Mouse (Mus musculus) forebrain, embryonic 13.5 days (tissue): ENCODE results near the gene Psmb3. TPM values are rescaled to one million over a fixed set of nuclear protein-coding genes. Genes with fewer than 3 reads are reported as not detected.
A peak's percentile ranks its signal among the peaks of the same experiment; 100 is the strongest.

Experiments used
- ATAC-seq: fragments of 200-750 bp; cut with Nextera tagmentation; 2 replicates; pipeline ENCODE4 v1.8.0; 2017
- H3K27ac ChIP-seq: fragments of 300-500 bp; sonication (generic); 2 replicates; pipeline ENCODE4 v1.5.1; 2015; ENCODE audit warnings: inconsistent platforms, mild to moderate bottlenecking, moderate library complexity
- H3K27me3 ChIP-seq: fragments of 300-500 bp; sonication (generic); 2 replicates; pipeline ENCODE4 v1.6.1; 2015; ENCODE audit warnings: mild to moderate bottlenecking, inconsistent platforms
- H3K36me3 ChIP-seq: fragments of 300-500 bp; sonication (generic); 2 replicates; pipeline ENCODE4 v1.6.1; 2015; ENCODE audit warnings: mild to moderate bottlenecking, inconsistent platforms; ENCODE audit not compliant: poor library complexity, severe bottlenecking
- H3K4me1 ChIP-seq: fragments of 300-500 bp; sonication (generic); 2 replicates; pipeline ENCODE4 v1.6.1; 2015; ENCODE audit warnings: inconsistent platforms
- H3K4me2 ChIP-seq: fragments of 300-500 bp; sonication (generic); 2 replicates; pipeline ENCODE4 v1.6.1; 2015; ENCODE audit warnings: inconsistent platforms, mild to moderate bottlenecking, moderate library complexity
- H3K4me3 ChIP-seq: fragments of 300-500 bp; sonication (generic); 2 replicates; pipeline ENCODE4 v1.5.1; 2015; ENCODE audit warnings: mild to moderate bottlenecking, inconsistent platforms
- H3K9ac ChIP-seq: fragments of 300-500 bp; sonication (generic); 2 replicates; pipeline ENCODE4 v1.6.1; 2015; ENCODE audit warnings: mild to moderate bottlenecking, inconsistent platforms
- H3K9me3 ChIP-seq: fragments of 300-500 bp; sonication (generic); replicated peaks from 2 replicates; pipeline ENCODE4 v1.6.1; 2016; ENCODE audit warnings: inconsistent platforms
- WGBS: fragments of 180-500 bp; shearing (Covaris S2); methylation state at CpG from one replicate; pipeline ENCODE4 v1.1.7; 2015; 5-methylcytosine and 5-hydroxymethylcytosine counted together
- polyA plus RNA-seq: library from polyadenylated mRNA; unstranded; fragments of >200 nt; fragmentation: Nextera tagmentation; extraction: Ambion mirVana; gene quantifications from 2 replicates; pipeline ENCODE4 v1.2.1, GENCODE M21; 2015

The Psmb3 gene
- polyA plus RNA-seq, 1 experiment from 2014 or later, result 559 TPM

DNA sequence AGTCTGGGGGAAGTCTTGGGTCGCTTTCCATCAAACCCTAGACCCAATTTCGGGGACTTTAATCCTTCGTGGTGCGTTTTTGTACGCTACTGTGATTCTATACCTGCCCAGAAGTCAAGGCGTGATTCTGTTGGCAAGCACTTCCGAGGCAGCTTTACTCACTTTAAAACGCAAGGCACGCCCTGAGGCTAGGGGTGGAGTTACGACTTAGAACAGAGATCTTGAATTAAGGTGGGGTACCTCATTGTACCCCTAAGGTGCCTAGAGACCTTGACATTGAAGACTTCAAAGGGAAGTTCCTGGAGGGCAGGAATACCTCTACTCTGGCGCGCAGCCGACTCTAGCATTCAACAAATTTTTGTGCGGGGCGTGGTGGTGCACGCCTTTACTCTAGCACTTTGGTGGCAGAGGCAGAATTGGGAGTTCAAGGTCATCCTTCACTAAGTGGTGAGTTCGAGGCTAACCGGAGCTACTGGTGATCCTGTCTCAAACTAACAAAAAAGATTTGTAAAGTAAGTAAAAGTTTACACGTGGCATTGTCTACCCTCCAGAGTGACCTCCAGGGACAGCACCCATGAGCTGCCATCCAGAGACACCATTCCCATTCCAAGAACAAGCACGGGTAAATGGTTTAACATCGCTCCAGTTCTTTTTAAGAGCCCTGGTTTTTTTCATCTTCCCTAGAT lies 40.8 kb upstream of the Psmb3 start:
- peaks cover 48% of the 10 kb centered on the region for H3K4me1 ChIP-seq

DNA sequence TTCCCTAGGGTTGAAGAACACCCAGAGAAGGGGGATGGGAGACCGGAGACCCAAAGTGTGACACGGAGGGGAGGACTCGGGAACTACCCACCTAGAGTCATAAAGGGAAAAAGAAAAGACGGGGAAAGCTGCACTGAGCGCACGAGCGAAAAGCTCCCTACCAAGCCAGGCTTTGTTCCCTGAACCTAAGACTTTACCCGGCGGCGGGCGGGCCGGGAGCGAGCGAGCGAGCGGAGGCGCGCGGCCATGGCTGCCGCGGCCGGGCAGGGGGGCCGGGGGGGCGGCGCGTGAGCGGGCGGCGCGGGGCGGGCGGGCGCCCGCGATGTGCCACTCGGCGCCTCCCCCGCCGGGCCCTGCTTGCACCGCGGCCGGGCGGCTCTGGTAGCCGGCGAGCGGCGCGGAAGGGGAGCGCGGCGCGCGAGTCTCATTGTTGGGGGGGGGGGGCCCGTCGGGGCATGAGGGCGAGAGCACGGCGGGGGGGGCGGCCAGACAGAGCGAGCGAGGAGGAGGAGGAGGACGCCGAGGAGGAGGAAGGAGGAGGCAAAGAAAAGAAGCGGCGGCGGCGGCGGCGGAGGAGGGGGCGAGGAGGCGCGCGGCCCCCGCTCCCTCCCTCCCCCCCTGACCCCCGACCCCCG lies 40.2 kb upstream of the Psmb3 start, which contains the start of gene Mllt6:
TSS of gene Mllt6 (plus strand) at position 522 of the 635 bp plus-strand sequence.
- ATAC-seq, result peak; percentile 70
- H3K27me3 ChIP-seq, result peaks cover 22% of the 10 kb centered on the region
- H3K36me3 ChIP-seq, result peaks cover 26% of the 10 kb centered on the region
- H3K9me3 ChIP-seq, result no peaks in the 10 kb centered on the region
- 1% methylated on average over 44 of the region's 76 CpGs for WGBS
- peak within 1 kb of the TSS; percentile 84 for H3K27ac ChIP-seq
- H3K9ac ChIP-seq, result peak within 1 kb of the TSS; percentile 91
- H3K4me3 ChIP-seq, result peak within 1 kb of the TSS; percentile 90
- H3K4me2 ChIP-seq, result peak within 1 kb of the TSS; percentile 82
- peaks cover 48% of the 10 kb centered on the region for H3K4me1 ChIP-seq

More for the DNA sequence above, 40.8 kb upstream of the Psmb3 start:
- WGBS, result 2% methylated on average over 21 of the region's 21 CpGs
- peak overlapping the region; percentile 82 for H3K4me2 ChIP-seq
- H3K4me3 ChIP-seq, result peak overlapping the region; percentile 90
- peak overlapping the region; percentile 91 for H3K9ac ChIP-seq
- H3K27me3 ChIP-seq, result peaks cover 22% of the 10 kb centered on the region
- no peak for ATAC-seq
- H3K36me3 ChIP-seq, result peaks cover 22% of the 10 kb centered on the region
- H3K27ac ChIP-seq, result peak overlapping the region; percentile 84; the same call in 1 of the 2 replicates
- H3K9me3 ChIP-seq, result no peaks in the 10 kb centered on the region

DNA sequence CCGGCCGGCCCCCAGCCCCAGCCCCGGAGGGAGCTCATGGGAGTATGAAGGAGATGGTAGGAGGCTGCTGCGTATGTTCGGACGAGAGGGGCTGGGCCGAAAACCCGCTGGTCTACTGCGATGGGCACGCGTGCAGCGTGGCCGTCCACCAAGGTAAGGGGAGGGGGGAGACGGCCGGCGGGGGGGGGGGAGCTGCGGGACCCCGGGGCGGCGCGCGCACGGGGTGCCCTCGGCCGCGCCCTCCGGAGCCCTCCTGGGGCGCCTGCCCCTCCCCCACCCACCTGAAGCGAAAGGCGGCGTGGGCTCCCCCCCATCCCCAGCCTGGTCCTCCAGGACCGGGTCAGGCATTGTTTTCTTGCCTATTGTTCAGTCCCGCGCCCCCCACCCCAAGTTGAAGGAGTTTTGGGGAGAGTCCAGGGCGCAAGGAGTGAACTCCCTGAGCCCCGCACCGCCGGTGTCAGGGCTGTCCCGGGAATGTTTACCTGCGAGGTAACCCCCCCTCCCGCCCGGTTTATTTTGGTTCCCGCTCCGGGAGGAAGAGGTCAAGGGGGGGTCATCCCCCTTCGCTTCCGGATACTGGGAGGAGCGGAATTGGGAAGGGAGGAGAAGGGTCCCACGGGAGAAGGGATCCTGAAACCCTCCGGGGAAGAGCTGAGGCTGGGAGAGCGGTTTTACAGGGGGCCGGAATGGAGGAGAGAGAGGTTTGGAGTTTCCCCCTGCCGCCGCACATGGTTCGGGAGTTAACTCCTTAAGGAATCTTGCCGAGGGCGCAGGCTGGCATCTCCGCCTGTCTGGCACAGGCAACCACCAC lies 39.5 kb upstream of the Psmb3 start:
- ATAC-seq, result no peak
- Histone ChIP-seq H3K27me3 (peaks cover 22% of the 10 kb centered on the region), H3K36me3 (peaks cover 34% of the 10 kb centered on the region), H3K9me3 (no peaks in the 10 kb centered on the region), H3K4me3 (peak overlapping the region; percentile 90), H3K9ac (peak overlapping the region; percentile 91), H3K4me2 (peak overlapping the region; percentile 82), H3K4me1 (peaks cover 53% of the 10 kb centered on the region), H3K27ac (peak overlapping the region; percentile 84)
- under 1% methylated on average over 29 of the region's 57 CpGs for WGBS

DNA sequence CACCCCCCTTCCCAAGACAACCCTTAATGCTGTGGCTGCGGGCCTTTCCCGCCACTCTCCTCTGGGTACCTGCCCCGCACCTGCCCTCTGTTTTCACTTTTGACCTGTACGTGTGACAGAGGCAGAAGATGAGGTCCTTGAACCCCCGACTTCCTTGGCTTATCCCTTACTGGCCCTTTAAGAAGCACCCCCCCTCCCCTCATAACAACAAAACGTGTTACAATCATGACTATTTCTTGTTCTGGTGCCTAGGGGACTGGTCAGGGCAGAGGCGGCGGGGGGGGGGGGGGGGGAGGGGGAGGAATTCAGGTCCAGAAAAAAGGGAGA lies 38.9 kb upstream of the Psmb3 start:
- H3K27me3 ChIP-seq, result peaks cover 22% of the 10 kb centered on the region
- H3K9ac ChIP-seq, result peak overlapping the region; percentile 91
- H3K4me3 ChIP-seq, result peak overlapping the region; percentile 90
- H3K4me1 ChIP-seq, result peaks cover 56% of the 10 kb centered on the region
- no peak for ATAC-seq
- peak overlapping the region; percentile 82 for H3K4me2 ChIP-seq
- WGBS, result 0% methylated on average over 7 of the region's 8 CpGs
- peak overlapping the region; percentile 84; the same call in 1 of the 2 replicates for H3K27ac ChIP-seq
- peaks cover 39% of the 10 kb centered on the region for H3K36me3 ChIP-seq
- no peaks in the 10 kb centered on the region for H3K9me3 ChIP-seq

DNA sequence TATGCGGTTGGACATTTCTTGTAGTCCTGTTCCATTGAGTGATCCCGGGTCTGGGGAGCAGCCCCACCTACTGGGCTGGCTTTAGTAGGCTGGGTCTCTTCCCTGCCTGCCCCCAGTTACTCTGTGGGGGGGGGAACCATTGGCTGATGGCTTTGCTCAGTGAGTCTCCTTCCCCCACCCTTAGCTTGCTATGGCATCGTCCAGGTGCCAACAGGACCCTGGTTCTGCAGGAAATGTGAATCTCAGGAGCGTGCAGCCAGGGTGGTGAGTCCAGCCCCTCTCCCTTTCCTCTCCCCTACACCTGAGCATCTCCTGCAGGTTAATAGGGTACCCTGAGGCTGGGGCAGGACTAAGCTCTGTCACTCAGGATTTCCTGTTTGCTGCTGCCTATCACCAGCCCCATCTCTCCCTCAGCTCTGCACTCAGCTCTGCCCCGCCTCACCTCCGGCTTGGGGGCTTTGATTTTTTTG lies 38.4 kb upstream of the Psmb3 start:
- H3K36me3 ChIP-seq, result peaks cover 44% of the 10 kb centered on the region
- peaks cover 56% of the 10 kb centered on the region for H3K4me1 ChIP-seq
- no peaks in the 10 kb centered on the region for H3K9me3 ChIP-seq
- ATAC-seq, result no peak
- 22% methylated on average over 6 of the region's 6 CpGs for WGBS
- peak overlapping the region; percentile 91 for H3K9ac ChIP-seq
- peaks cover 22% of the 10 kb centered on the region for H3K27me3 ChIP-seq
- H3K27ac ChIP-seq, result no peak overlapping the region; the same call in 1 of the 2 replicates
- H3K4me2 ChIP-seq, result peak overlapping the region; percentile 82
- peak overlapping the region; percentile 90 for H3K4me3 ChIP-seq

DNA sequence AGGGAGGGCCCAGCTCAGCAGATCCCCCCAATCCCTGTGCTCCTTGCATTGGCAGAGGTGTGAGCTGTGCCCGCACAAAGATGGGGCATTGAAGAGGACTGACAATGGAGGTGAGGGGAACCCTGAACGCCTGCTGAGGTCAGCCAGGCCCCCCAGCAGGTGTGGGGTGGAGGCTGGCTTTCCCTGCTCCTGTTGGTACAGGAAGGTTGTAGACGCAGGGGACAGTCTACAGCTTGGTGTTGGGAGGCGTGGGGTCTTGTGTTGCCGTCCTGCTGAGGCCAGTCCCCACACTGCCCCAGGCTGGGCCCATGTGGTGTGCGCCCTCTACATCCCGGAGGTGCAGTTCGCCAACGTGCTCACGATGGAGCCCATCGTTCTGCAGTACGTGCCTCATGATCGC lies 37.8 kb upstream of the Psmb3 start:
- Histone ChIP-seq H3K4me1 (peaks cover 61% of the 10 kb centered on the region), H3K27ac (no peak overlapping the region), H3K4me2 (peak overlapping the region; percentile 82), H3K4me3 (peak overlapping the region; percentile 90), H3K9me3 (no peaks in the 10 kb centered on the region), H3K9ac (peak overlapping the region; percentile 43; the same call in 1 of the 2 replicates), H3K36me3 (peaks cover 51% of the 10 kb centered on the region), H3K27me3 (peaks cover 22% of the 10 kb centered on the region)
- 85% methylated on average over 13 of the region's 13 CpGs for WGBS
- ATAC-seq, result no peak

DNA sequence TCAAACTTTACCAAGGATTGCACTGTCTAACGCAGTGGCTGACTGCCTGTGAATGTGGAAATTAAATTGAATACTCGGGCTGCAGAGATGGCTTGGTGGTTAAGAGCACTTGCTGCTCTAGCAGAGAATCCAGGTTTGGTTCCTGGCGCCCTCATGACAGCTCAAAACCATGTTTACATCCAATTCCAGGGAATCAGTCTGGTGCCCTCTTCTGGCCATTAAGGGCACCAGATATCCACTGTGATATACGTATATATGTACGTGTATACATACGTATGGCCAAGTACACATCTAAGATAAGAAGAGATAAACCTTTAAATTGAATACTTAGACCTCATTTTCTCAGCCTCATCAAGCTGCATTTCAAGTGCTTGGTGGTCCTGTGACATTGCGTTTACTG lies 37.0 kb upstream of the Psmb3 start:
- Histone ChIP-seq H3K27ac (no peak overlapping the region), H3K36me3 (peaks cover 58% of the 10 kb centered on the region), H3K27me3 (peaks cover 15% of the 10 kb centered on the region), H3K9ac (no peak overlapping the region), H3K4me2 (no peak overlapping the region), H3K4me1 (peaks cover 60% of the 10 kb centered on the region), H3K4me3 (0 out of 2 replicates have a peak overlapping the region, but pooled peaks have one; percentile 1), H3K9me3 (no peaks in the 10 kb centered on the region)
- WGBS, result 91% methylated on average over 7 of the region's 7 CpGs
- no peak for ATAC-seq

DNA sequence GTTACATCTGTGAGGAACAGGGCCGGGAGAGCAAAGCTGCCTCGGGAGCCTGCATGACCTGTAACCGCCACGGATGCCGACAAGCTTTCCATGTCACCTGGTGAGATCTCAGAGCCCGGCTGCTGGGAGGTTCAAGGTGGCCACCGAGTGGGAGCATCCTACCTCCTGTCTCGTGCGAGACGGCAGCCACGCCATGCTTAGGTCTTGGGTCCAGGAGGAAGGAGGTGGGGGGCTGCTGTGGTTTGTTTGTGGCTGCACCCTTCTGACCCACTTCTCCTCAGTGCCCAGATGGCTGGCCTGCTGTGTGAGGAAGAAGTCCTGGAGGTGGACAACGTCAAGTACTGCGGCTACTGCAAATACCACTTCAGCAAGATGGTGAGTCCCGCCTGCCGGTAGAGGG lies 36.4 kb upstream of the Psmb3 start:
- 90% methylated on average over 15 of the region's 15 CpGs for WGBS
- peaks cover 64% of the 10 kb centered on the region for H3K36me3 ChIP-seq
- ATAC-seq, result no peak

DNA sequence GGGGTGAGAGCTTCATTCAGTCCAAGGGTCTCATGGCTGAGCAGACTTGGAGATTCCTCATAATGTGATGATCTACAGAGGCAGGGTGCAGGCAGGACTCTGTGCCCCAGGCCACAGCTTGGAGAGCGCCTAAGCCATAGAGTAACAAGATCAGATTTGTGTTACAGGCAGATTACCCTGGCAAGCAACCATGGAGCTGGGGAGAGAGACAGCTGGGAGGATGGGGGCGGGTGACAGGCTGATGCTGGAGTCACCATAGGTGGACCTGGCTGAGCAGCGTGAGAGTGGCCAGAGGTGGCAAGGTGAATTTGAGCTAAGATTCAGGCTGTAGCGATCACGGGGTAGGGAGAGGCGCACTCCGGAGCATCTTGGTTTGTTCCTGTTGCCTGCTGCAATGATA lies 35.0 kb upstream of the Psmb3 start:
- no peak overlapping the region for H3K4me2 ChIP-seq
- H3K9ac ChIP-seq, result no peak overlapping the region
- H3K4me1 ChIP-seq, result peaks cover 44% of the 10 kb centered on the region
- H3K27me3 ChIP-seq, result no peaks in the 10 kb centered on the region
- WGBS, result 90% methylated on average over 7 of the region's 7 CpGs
- H3K27ac ChIP-seq, result no peak overlapping the region
- no peak overlapping the region for H3K4me3 ChIP-seq
- H3K9me3 ChIP-seq, result no peaks in the 10 kb centered on the region
- no peak for ATAC-seq
- peaks cover 78% of the 10 kb centered on the region for H3K36me3 ChIP-seq

More for the DNA sequence above, 36.4 kb upstream of the Psmb3 start:
- H3K4me1 ChIP-seq, result peaks cover 54% of the 10 kb centered on the region
- no peak overlapping the region for H3K4me2 ChIP-seq
- peaks cover 9% of the 10 kb centered on the region for H3K27me3 ChIP-seq
- no peaks in the 10 kb centered on the region for H3K9me3 ChIP-seq
- no peak overlapping the region for H3K4me3 ChIP-seq
- no peak overlapping the region for H3K27ac ChIP-seq
- H3K9ac ChIP-seq, result no peak overlapping the region

DNA sequence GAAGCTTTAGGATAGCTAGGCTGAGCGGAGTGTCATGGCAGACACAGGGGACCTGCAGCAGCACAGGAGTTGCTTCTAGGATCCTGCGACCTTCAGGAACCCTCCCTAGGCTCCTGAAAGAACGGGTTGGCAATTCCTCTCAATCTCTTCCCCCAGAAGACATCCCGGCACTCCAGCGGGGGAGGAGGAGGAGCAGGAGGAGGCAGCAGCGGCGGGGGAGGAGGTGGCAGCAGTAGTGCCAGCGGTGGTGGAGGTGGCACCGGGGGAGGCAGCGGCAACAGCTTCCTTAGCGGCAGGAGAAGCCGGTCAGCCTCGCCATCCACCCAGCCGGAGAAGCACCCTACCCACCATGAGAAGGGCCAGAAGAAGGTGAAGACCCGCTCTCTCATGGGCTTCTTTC lies 33.9 kb upstream of the Psmb3 start:
- Histone ChIP-seq H3K36me3 (peaks cover 89% of the 10 kb centered on the region), H3K27ac (peak overlapping the region; percentile 74), H3K9me3 (no peaks in the 10 kb centered on the region), H3K4me3 (no peak overlapping the region), H3K27me3 (no peaks in the 10 kb centered on the region), H3K9ac (peak overlapping the region; percentile 38), H3K4me2 (peak overlapping the region; percentile 17; the same call in 1 of the 2 replicates), H3K4me1 (peaks cover 41% of the 10 kb centered on the region)
- no peak for ATAC-seq
- 43% methylated on average over 15 of the region's 15 CpGs for WGBS

DNA sequence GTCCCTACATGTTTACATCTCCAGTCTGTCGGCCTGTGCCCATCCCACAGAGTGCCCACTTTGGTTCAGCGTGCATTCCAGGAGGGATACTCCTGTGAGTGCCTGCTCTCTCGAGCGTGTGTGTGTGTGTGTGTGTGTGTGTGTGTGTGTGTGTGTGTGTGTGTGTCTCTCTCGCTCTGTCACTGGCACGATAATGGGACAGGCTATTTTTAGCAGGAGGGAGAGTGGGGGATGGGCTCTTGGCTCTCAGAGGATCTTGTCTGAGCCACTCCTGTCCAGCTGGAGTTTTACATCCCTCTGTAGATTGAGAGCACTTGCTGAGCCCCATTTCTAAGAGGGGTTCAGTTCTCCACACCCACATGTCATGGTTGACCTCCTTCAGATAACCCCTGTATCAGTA lies 33.4 kb upstream of the Psmb3 start:
- Histone ChIP-seq H3K27me3 (no peaks in the 10 kb centered on the region), H3K4me1 (peaks cover 35% of the 10 kb centered on the region), H3K36me3 (peaks cover 95% of the 10 kb centered on the region), H3K9me3 (no peaks in the 10 kb centered on the region), H3K4me2 (peak overlapping the region; percentile 17), H3K4me3 (no peak overlapping the region), H3K27ac (peak overlapping the region; percentile 74), H3K9ac (peak overlapping the region; percentile 38)
- no peak for ATAC-seq
- WGBS, result 30% methylated on average over 5 of the region's 6 CpGs
